Mouse (Mus musculus) bone marrow macrophage, adult 2 months (primary cell): ENCODE results near the gene 4930432K21Rik.

Experiments
- CTCF ChIP-seq: IDR thresholded peaks from 2 replicates; pipeline ENCODE4 v1.5.1; 2012; ENCODE audit warnings: low read depth, mild to moderate bottlenecking, low read length, moderate library complexity
- POLR2A ChIP-seq: IDR thresholded peaks from 2 replicates; pipeline ENCODE4 v1.6.1; 2012; ENCODE audit warnings: mild to moderate bottlenecking, low read depth, low read length, borderline replicate concordance

- TF ChIP-seq POLR2A (no peak), CTCF (no peak)
Observed at GRCm38 (mm10) chr8:84205073-84205472, 57.2 kb downstream of the 4930432K21Rik start.
